Mouse (Mus musculus): ENCODE data around the gene Vars.
A peak's percentile ranks its signal among the peaks of the same experiment; 100 is the strongest.
"Not testable (repeated sequence)": the region's sequence is repeated elsewhere in the genome, so short reads cannot be mapped to it uniquely, and the experiment has no call there.

The Vars gene

DNA sequence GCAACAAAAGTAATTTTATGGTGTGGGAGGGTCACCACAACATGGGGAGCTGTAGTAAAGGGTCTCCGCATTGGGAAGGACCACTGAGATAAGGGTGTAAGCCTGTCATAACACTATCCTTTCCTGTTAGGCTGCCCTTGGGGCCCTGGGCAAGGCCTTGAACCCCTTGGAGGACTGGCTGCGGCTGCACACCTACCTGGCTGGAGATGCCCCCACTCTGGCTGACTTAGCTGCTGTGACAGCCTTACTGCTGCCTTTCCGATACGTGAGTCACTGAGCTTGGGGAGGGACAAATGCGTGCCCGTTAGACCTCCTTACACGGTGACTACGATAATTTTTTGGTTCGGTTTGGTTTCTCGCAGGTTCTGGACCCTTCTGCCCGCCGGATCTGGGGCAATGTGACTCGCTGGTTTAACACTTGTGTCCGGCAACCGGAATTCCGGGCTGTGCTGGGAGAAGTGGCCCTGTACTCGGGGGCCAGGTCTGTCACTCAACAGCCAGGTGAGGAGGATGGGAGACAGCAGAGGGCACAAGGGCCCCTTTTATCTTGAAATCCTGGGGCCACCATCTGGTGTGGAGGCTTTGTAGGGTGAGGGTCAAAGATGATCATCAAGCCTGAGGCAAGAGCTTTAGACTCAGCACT, 3.4 kb downstream of the Vars start:
- DNase-seq: no peak

DNA sequence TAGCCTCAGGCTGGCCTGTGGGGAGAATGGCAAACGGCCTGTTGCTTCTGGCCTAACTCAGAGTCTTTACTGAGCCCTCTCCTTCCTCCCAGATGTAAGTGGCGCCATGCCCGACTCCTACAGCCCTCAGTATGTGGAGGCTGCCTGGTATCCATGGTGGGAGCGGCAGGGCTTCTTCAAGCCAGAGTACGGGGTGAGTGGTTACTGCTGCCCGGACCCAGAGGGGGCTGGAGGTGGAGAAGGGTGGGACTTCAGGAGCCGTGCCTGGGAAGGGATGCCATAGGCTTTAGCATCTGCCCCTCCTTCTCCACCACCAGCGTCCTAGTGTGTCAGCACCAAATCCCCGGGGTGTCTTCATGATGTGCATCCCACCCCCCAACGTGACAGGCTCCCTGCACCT, 4.4 kb downstream of the Vars start:
- DNase-seq: no peak

DNA sequence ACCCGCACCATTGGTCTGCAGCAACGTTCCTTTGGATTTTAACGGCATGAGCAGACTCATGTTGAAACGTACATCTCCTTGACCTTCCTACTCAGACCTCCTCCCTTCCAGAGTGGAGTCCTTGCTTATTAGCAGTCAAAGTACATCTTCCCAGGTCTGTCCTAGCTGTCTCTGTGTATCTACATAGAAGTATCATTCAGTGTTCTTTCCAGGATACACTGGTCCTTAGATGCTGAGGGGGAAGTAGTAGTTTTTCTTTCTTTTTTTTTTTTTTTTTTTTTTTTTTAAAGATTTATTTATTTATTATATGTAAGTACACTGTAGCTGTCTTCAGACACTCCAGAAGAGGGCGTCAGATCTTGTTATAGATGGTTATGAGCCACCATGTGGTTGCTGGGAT, 5.1 kb downstream of the Vars start:
- not testable (repeated sequence) for DNase-seq

DNA sequence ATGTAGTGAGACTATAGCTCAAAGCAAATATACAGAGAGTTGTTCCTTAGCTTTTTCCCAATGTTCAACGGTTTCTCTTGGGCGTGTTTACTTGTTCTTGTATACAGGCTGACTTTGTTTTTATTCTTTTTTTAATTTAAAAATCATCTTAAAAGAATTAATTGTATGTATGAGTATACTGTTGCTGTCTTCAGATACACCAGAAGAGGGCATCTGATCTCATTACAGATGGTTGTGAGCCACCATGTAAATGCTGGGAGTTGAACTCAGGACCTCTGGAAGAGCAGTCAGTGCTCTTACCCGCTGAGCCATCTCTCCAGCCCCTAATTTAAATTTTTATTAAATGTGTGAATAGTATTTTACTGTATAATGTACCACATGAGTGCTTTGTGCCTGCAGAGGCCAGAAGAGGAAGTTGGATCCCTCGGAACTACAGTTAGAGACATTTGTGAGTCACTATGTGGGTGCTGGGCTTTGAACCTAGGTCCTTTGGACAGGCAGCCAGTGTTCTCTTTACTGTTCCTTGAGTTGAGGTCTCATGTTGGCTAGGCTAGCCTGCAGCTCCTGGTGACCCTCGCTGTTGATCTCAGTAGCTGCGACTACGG, 6.7 kb downstream of the Vars start:
- DNase-seq: no peak

DNA sequence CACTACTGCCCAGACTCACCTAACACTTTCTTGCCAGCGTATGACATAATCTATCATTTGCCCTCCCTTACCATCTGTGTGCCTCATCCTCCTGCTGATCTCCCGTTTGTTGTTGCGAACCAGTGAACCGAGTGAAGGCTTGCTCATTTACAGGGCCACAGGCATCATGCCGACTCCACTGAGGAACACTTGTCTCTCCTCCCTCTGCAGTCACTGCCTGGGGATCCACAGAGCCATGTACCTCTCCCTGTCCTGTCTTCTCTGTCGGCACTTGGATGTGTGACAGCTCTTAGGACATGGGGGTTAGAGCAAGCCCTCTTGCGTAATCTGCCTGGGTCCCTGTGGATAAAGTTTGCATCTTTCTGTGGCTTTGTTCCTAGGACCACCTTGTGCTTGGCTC, 8.8 kb downstream of the Vars start:
- DNase-seq: no peak

DNA sequence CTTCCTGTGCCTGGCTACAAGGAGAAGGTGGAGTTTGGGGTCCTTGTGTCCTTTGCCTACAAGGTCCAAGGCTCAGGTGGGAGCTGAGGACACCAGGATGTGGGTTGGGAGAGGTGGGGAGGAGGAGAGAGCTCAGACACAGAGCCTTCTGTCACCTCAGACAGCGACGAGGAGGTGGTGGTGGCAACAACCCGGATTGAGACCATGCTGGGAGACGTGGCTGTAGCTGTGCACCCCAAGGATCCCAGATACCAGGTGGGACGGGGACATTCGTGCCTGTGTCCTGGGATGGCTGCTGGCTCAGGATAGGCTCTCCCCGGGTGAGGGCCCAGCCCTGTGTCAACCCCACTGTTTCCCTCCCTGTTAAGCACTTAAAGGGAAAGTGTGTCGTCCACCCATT, 10.7 kb downstream of the Vars start:
- DNase-seq: no peak

DNA sequence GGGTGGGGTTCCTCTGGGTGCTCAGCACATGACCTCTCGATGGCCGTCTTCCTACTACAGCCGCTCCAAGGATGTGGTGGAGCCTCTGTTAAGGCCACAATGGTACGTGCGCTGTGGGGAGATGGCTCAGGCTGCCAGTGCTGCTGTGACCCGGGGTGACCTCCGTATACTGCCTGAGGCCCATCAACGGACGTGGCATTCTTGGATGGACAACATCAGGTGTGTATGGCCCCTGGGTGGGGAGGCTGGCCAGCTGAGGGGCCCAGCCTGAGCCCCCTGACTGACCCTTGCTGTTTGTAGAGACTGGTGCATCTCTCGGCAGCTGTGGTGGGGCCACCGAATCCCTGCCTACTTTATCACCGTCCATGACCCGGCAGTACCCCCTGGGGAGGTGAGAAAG, 11.6 kb downstream of the Vars start:
- no peak for DNase-seq

DNA sequence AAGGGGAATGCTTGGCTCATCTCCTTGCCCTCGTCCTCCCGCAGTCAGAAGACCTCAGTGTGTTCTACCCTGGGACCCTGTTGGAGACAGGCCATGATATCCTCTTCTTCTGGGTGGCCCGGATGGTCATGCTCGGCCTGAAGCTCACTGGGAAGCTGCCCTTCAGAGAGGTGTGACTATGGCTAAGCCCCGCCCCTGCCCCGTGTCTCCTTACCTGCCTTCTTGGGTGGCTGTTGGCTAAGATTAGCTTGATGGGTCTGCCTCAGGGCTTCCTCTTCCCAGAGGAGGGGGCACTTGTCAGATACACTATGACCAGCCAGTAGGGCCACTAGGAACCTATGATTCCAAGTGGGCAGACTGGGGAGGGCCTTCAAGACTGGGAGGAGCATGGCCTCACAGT, 12.4 kb downstream of the Vars start:
- DNase-seq: no peak

DNA sequence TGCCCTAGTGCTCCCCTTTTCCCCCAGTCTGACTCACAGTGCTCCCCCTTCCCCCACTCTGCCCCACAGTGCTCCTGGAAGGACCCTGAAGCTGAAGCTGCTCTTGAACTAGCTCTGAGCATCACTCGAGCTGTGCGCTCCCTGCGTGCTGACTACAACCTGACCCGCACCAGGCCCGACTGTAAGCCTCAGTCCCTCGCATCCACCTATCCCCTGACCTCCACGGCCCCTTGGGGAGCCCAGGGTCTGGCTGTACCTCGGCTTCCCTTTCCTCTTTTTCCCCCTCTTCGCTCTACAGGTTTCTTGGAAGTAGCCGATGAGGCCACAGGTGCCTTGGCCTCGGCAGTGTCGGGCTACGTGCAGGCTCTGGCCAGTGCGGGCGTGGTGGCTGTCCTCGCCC, 14.5 kb downstream of the Vars start:
- DNase-seq: no peak

DNA sequence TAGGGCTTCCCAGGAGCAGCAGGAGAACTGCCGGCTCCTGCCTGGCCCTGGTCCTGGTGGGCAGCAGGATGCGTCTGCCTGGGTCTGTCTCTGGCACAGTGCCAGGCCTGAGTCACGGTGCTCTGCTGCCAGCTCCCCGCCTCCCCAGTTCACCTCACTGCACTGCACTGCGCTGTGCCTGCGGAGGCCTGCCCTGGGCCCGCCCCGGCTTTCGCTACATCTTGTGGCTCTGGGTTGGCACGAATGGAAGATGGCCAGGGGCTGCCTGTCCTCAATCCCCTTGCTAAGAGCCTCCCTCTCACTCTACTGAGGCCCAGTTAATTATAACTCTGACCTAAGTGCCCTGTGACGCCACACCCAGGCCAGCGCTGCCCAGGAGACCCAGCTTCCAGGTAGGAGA, 15.6 kb downstream of the Vars start, which contains the start of gene Vwa7:
Gene Vwa7, plus strand, starts transcription at position 204 of the 400 bp plus-strand sequence.
- DNase-seq: no peak

DNA sequence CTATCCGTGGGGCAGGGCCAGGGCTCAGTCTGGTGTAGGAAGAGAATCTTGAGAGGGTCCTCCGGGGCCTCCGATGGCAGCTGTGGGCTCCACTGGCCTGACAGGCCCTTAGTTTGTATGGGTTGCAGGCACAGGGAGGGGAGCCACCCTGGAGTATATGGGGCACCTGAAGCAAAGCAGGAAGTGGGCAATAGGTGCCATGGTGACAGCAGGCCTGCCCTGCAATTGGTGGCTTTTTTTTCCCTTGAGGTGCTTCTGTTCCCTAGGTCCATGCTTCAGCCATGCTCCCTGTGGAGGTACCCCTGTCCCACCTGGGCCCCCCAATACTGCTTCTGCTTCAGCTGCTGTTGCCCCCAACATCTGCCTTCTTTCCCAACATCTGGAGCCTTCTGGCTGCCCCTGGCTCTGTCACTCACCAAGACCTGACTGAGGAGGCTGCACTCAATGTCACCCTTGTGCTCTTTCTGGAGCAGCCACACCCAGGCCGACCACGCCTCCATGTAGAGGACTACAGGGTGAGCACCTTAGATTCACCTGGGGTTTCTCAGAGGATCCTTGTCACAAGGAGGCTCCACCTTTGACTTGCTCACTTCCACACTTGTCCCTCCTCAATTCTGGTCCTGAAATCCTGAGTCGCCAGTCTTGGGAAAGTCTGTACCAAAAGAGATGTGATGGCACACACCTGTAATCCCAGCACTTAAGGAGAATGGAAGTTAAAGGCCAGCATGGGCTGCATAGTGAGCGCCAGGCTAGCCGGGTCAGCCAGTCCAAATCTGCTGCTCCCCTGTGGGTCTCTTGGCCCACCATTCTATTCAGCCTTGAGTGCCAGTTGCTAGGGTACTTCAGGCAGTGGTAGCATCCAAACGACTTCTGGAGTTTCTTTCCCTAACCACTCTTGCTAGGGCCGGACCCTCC, 16.3 kb downstream of the Vars start:
- DNase-seq: no peak

DNA sequence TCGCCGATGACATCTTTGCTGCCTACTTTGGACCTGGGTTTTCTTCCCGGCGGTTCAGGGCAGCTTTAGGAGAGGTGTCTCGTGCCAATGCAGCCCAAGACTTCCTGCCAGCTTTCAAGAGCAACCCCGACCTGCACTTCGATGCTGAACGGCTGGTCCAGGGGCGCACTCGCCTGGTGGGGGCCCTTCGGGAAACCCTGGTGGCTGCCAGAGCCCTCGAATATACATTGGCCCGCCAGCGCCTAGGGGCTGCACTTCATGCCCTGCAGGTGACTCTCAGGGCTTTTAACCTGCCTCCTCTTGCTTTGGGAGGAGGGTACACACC, 16.9 kb downstream of the Vars start:
- DNase-seq: no peak

DNA sequence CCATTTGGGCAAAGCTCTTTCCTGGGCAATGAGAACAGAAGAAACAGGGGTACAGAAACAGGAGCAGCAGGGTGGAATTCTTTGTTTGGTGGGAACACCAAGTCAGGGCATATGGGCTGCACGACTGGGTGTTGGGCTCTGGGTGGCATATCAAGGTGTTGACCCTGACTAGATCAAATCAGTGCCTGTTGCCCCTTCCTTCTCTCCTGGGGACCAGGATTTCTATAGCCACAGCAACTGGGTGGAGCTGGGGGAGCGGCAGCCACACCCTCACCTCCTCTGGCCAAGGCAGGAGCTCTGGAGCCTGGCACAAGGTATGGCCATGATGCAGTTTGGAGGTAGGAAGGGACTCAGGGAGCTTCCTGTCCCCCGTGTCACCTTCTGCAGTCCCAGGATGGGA, 17.4 kb downstream of the Vars start:
- no peak for DNase-seq

DNA sequence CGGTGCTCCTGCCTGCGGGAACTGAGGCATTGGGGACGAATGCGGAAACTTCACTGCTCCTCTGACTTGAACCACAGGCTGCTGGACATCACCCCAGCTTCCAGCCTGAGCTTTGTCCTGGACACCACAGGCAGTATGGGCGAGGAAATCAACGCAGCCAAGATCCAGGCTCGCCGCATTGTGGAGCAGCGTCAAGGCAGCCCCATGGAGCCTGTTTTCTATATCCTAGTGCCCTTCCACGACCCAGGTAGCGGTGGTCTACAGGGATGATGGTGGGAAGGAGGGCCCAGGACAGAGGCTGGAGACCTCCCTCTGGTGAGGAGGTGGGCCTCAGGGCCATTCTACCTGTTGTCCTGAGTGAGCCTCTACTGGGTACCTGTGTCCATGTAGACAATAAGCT, 19.1 kb downstream of the Vars start:
- DNase-seq: no peak

DNA sequence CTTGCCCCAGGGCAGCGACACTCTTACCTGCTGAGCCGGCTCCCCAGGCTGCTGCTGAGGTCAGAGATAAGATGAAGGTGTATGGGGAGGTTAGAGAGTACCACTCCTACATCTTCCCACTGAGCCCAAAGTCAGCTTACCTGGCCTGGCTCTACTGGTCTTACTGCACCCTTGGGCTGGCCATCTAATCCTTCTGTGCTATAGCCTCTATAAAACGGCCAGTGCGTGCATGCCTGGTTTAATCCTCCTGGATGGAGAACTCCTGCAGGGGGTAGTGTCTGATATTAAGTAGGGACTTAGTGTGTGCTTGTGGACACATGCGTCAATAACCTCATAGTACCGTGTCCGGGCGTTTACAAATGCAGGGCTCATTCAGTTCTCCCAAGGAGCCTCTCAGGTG, 19.8 kb downstream of the Vars start:
- no peak for DNase-seq

DNA sequence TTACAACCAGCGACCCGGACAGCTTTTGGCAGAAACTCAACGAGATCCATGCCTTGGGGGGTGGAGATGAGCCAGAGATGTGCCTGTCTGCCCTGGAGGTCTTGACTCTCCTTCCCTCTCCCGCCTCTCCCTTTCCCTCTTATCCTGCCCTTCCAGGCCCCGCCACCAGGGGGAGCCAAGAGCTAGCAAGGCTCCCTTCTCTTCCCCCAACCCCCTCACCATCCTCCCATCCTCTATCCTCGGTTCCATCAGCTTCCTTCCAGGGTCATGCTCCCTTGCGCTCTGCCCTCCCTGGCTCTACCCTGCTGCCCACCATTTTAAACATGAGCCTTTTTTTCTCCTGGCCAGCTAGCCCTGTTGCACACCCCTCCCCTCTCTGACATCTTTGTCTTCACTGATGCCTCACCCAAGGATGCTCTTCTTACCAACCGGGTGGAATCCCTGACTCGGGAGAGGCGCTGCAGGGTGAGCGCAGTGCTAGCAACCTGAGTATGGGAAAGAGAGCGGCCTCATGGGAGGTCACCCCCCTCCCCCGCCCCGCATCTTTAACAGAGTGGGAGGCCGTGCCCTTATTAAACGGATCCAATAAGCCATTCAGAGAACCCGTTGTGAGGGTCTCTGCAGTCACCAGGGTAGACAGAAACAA, 20.5 kb downstream of the Vars start:
- peak; percentile 83 for DNase-seq

DNA sequence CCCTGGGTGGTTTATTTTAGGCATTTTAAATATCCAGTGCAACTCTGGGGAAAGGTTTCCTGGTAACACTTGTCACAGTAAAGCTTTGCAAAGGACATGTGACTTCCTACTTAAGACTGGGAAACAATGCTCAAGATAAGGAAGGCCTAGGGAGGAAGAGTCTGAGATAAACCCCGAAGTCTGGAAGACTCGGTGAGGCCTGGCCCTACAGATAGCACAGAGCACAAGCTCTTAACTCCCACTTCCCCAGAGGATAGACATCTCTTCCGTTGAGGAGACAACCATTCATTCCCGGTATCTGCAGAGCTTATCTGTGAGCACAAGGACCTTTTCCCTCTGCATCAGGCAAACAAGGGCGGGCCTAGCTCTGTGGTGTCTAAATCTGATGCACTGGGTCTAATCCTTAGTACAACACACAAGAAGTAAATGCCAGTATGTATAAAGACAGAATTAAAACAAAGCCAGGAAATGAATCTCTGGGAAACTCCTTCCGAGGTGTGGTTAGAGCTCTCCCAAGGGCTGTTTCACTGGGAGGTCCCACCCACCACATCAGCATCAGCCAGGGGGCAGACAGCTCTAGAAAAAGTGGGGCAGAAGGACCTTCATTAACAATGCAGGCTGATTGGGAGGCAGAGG, 21.2 kb downstream of the Vars start:
- DNase-seq: no peak

DNA sequence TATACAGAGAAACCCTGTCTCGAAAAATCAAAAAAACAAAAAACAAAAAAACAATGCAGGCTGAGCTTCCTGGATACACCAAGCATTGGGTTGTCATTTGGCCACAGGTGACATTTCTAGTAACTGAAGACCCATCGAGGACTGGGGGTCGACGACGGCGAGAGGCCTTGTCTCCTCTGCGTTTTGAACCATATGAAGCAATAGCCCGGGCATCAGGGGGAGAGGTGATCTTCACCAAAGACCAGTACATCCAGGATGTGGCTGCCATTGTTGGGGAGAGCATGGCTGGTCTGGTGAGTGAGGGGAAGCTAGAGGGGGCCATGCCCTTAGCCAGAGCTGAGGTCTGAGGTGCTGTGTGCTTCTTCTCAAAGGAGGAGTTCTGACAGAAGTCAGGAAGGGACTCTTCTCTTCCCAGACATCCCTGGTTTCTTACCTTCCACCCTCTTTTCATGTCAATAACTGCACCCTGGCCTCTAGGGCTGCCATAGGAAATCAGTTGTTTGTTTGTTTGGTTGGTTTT, 21.8 kb downstream of the Vars start:
- no peak for DNase-seq

DNA sequence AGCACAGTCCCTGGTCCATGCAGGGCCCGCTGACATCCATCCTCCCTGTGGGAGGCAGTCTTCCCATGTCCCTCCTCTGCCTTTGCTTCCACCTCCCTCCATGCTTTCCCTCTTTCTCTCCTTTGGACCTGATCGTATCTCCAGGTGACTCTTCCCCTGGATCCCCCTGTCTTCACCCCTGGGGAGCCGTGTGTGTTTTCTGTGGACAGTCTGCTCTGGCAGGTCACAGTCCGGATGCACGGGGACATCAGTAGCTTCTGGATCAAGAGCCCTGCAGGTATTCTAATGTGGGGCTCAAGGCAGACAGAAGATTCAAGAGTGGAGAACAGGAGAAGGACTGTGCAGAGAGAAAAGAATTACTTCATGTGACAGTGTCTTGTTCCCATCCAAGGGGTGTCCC, 22.4 kb downstream of the Vars start:
- no peak for DNase-seq

DNA sequence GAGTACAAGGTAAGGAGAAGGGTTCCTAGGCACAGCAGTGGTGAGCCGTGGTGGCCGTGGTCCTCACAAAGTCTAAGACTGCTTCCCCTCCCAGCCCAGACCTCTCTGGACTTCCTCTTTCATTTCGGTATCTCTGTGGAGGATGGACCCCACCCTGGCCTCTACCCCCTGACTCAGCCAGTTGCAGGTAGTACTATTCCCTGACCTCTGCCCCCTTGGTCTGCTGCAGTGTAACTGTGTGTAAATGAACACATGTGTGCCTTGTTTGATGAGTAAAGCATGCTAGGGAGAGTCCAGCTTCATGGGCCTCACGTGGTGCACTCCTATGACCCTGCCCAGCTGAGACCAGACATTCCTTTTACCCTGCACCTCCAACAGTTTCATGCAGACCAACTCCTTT, 23.0 kb downstream of the Vars start:
- DNase-seq: no peak

DNA sequence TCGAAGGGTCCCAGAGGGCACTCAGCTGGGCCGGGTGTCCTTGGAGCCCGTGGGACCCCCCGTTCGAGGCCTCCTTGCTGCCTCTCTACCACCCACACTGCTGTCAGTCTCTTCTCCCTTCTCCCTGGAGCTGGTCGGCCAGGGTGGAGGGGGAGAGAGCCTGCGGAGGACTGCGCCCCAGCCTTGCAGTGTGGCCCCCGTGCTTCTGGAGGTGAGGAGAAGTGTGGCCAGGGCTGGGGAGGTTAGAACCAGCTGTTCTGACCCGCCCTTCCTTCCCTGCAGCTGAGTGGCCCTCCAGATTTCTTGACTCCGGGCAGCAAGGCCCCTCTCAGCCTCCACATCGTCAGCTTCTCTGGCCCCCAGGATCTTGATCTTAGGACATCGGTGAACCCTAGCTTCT, 23.5 kb downstream of the Vars start:
- no peak for DNase-seq

DNA sequence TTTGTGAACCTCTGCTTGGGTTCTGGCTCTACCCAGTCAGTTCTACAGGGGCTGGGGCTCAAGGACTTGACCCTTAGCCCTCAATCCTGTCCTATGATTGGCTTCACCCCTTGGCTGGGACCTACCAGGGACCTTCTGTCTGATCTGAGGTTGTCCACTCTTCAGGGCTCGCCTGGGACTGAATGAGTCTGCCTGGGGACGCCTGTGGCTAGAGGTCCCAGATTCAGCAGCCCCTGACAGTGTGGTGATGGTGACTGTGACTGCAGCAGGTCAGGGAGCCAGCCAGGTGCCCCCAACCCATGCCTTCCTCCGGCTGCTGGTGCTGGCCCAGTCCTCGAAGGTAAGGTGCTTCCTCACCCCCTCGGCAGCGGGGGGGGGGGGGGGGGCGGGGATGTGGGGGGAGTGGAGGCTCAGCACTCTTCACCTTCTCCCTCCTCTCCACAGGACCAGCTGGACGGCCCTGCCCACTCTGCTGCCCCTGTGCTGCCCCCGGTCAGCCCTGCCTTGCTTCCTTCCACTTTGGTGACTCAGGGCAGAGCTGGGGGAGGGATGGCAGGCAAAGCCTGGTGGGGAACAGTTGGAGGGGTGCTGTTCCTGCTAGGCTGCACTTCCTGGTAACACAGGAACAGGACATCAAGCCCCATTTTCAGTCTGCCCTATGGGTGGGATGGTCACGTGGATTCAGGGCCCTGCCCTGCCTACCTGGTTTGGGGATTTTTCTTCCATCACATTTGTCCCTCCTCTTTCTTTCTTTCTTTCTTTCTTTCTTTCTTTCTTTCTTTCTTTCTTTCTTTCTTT, 24.1 kb downstream of the Vars start:
- DNase-seq: no peak
